Mouse (Mus musculus) right cerebral cortex, postnatal 4 days (tissue): ENCODE data around the gene Abhd17a.

Source experiments
- DNase-seq: peaks from one replicate; pipeline ENCODE4 v3.0.0-alpha.2; 2022

The Abhd17a gene

GRCm38 (mm10) chr10:80589879-80590854 lies at the start of gene Abhd17a:
Gene Abhd17a, minus strand, starts transcription at chr10:80590341.
- DNase-seq, result peak; percentile 91

- DNase-seq, result no peak
Measured at GRCm38 (mm10) chr10:80635345-80635744, 45.2 kb upstream of the Abhd17a start.

GRCm38 (mm10) chr10:80628925-80629324 lies 38.8 kb upstream of the Abhd17a start:
- no peak for DNase-seq

- DNase-seq, result no peak
Measured at GRCm38 (mm10) chr10:80627685-80628084, 37.5 kb upstream of the Abhd17a start.

GRCm38 (mm10) chr10:80625764-80626163 lies 35.6 kb upstream of the Abhd17a start:
- DNase-seq, result no peak

- no peak for DNase-seq
Measured at GRCm38 (mm10) chr10:80623457-80624191, 33.5 kb upstream of the Abhd17a start.

- DNase-seq, result peak; percentile 64
Measured at GRCm38 (mm10) chr10:80622661-80623456, 32.7 kb upstream of the Abhd17a start, which contains the start of gene Csnk1g2. Gene Csnk1g2, plus strand, starts transcription at chr10:80622838.

- DNase-seq, result peak; percentile 98
Measured at GRCm38 (mm10) chr10:80621940-80622660, 32.0 kb upstream of the Abhd17a start.

GRCm38 (mm10) chr10:80621690-80621939 lies 31.5 kb upstream of the Abhd17a start:
- no peak for DNase-seq

- DNase-seq, result peak; percentile 32
Measured at GRCm38 (mm10) chr10:80620796-80621689, 30.9 kb upstream of the Abhd17a start.

GRCm38 (mm10) chr10:80620365-80620764 lies 30.2 kb upstream of the Abhd17a start:
- no peak for DNase-seq

- DNase-seq, result no peak
Measured at GRCm38 (mm10) chr10:80619465-80620244, 29.5 kb upstream of the Abhd17a start.

GRCm38 (mm10) chr10:80618181-80618580 lies 28.0 kb upstream of the Abhd17a start:
- DNase-seq, result no peak

- no peak for DNase-seq
Measured at GRCm38 (mm10) chr10:80614351-80614750, 24.2 kb upstream of the Abhd17a start.

GRCm38 (mm10) chr10:80613821-80614220 lies 23.7 kb upstream of the Abhd17a start:
- DNase-seq, result no peak

GRCm38 (mm10) chr10:80611905-80612304 lies 21.8 kb upstream of the Abhd17a start:
- DNase-seq, result no peak

- DNase-seq, result peak; percentile 53
Measured at GRCm38 (mm10) chr10:80611024-80611423, 20.9 kb upstream of the Abhd17a start.

- DNase-seq, result no peak
Measured at GRCm38 (mm10) chr10:80610116-80610785, 20.1 kb upstream of the Abhd17a start.

GRCm38 (mm10) chr10:80609269-80609924 lies 19.3 kb upstream of the Abhd17a start:
- no peak for DNase-seq
